Mouse (Mus musculus) megakaryocyte, embryonic 14.5 days (primary cell): Measurements from ENCODE around the gene Kcng4.

Experiments used
- FLI1 ChIP-seq: IDR thresholded peaks from 2 replicates; pipeline ENCODE4 v1.6.1; 2012; ENCODE audit warnings: low read length, inconsistent platforms, mixed read lengths
- GATA1 ChIP-seq: IDR thresholded peaks from 3 replicates; pipeline ENCODE4 v1.6.1; 2012; ENCODE audit warnings: mixed read lengths, low read length, inconsistent platforms, borderline replicate concordance

DNA sequence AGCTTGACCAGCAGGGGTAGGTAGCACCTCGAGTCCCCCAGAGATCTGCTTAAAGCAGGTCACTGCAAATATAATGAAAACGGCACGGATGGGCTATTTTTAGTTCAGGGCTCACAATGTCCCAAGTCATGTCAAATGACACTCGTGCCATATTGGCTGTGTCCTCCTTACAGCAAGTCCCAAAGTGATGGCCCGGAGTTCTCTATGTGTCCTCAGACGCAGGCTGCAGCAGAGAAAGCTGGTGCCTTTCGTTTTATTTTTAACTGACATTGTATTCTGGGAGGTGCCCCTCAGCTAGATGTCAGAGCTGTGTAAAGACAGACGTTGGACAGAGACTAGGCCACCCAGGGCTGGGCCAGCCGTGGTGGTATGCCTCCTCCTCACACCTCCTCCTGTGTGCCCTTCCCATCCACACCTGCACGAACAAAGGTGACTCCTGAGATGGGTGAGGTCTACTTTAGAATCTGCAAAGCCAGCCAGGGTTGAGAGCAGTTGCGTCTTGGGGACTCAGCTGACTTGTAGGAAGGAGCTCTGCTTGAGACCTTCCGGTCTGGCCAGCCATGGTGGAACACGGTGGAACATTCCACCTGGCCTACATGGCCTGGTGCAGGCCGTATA, 14.5 kb downstream of the Kcng4 start:
- TF ChIP-seq GATA1: no peak
- TF ChIP-seq FLI1: no peak
